Mouse (Mus musculus) urinary bladder, postnatal 36 days (tissue): Measurements from ENCODE around the gene Snx17.
"Not testable (repeated sequence)": the region's sequence is repeated elsewhere in the genome, so short reads cannot be mapped to it uniquely, and the experiment has no call there.

Experiments used
- DNase-seq, 2 experiments: peaks; one replicate each; pipeline ENCODE4 v3.0.0; 2022; ENCODE audit warnings: low spot score in 2 of 2, mixed read lengths in 1 of 2

Gene Snx17

GRCm38 (mm10) chr5:31197072-31197471 is 4.0 kb downstream of the Snx17 start:
- DNase-seq = no peak

- DNase-seq = no peak
Observed at GRCm38 (mm10) chr5:31198170-31198569, 5.1 kb downstream of the Snx17 start.

GRCm38 (mm10) chr5:31198616-31199320 is 5.7 kb downstream of the Snx17 start:
- no peak for DNase-seq

- no peak for DNase-seq
Observed at GRCm38 (mm10) chr5:31199321-31199892, 6.4 kb downstream of the Snx17 start.

- no peak for DNase-seq
Observed at GRCm38 (mm10) chr5:31199893-31200292, 6.9 kb downstream of the Snx17 start.

GRCm38 (mm10) chr5:31200327-31200768 is 7.3 kb downstream of the Snx17 start:
- no peak for DNase-seq

GRCm38 (mm10) chr5:31201042-31201741 is 8.2 kb downstream of the Snx17 start:
- DNase-seq = no peak

GRCm38 (mm10) chr5:31201742-31202590 is 8.9 kb downstream of the Snx17 start, which contains the start of gene Zfp513:
Zfp513 (minus strand) TSS chr5:31202303.
- peak; percentile 88 to 96 for DNase-seq

GRCm38 (mm10) chr5:31202933-31203332 is 9.9 kb downstream of the Snx17 start:
- no peak for DNase-seq

- no peak for DNase-seq
Observed at GRCm38 (mm10) chr5:31203866-31204265, 10.8 kb downstream of the Snx17 start.

GRCm38 (mm10) chr5:31204421-31204820 is 11.4 kb downstream of the Snx17 start:
- DNase-seq = no peak

GRCm38 (mm10) chr5:31216554-31216953 is 23.5 kb downstream of the Snx17 start:
- not testable (repeated sequence) for DNase-seq

GRCm38 (mm10) chr5:31218294-31218693 is 25.3 kb downstream of the Snx17 start:
- no peak for DNase-seq

- DNase-seq = no peak
Observed at GRCm38 (mm10) chr5:31219070-31219469, 26.0 kb downstream of the Snx17 start.

- DNase-seq = no peak
Observed at GRCm38 (mm10) chr5:31219474-31219873, 26.4 kb downstream of the Snx17 start.

- no peak for DNase-seq
Observed at GRCm38 (mm10) chr5:31219911-31220447, 27.0 kb downstream of the Snx17 start.

GRCm38 (mm10) chr5:31220448-31221303 is 27.6 kb downstream of the Snx17 start, which contains the start of gene Ppm1g:
Ppm1g (minus strand) TSS chr5:31220687.
- peak; percentile 98 for DNase-seq

GRCm38 (mm10) chr5:31221304-31221945 is 28.4 kb downstream of the Snx17 start:
- no peak for DNase-seq

- DNase-seq = no peak
Observed at GRCm38 (mm10) chr5:31222696-31223095, 29.7 kb downstream of the Snx17 start.

GRCm38 (mm10) chr5:31226641-31227040 is 33.6 kb downstream of the Snx17 start:
- no peak for DNase-seq
